Mouse (Mus musculus): ENCODE results near the gene Syndig1. TPM values are rescaled to one million over a fixed set of nuclear protein-coding genes. Genes with fewer than 3 reads are reported as not detected.

Gene Syndig1
- 0.54 and 0.85 TPM in 2 replicates for polyA plus RNA-seq (2012; rRNA removed; ENCODE audit: low replicate concordance)

GRCm38 (mm10) chr2:149828911-149829310 is at the start of gene Syndig1:
Syndig1 (plus strand) TSS chr2:149829211.

GRCm38 (mm10) chr2:149830536-149831458 is 1.8 kb downstream of the Syndig1 start, which contains the start of gene C530025M09Rik:
C530025M09Rik (minus strand) TSS chr2:149831213.

Other genes with a start within 250 kb of the Syndig1 start
- not detected in 2 replicates for gene C530025M09Rik, start 2.0 kb downstream of the Syndig1 start, polyA plus RNA-seq (2012; rRNA removed; ENCODE audit: low replicate concordance)

Measured in duodenum, adult 2 months (tissue).